Comparison of ENCODE assay signal across 9 mouse cellular contexts in genomic region chr3:37398661-37399395, GRCm38 (mm10). TPM values are rescaled to one million over a fixed set of nuclear protein-coding genes. Genes with fewer than 3 reads are reported as not detected.
A peak's percentile ranks its signal among the peaks of the same experiment; 100 is the strongest.
DNase-seq lines count a peak whose midpoint lies in the region; ATAC-seq lines count a peak whose summit lies in the region.
"Had no signal": no experiment of that assay in that cellular context is flagged by ENCODE, and none has a peak within 500 bp of the region (broad histone marks: within the 10 kb centered on the region; RNA-seq: fewer than 3 reads in every experiment).

No protein-coding gene starts in this region.

- H3K27ac ChIP-seq in hindbrain, embryonic 14.5 days: no peak overlapping the region
- H3K27ac ChIP-seq in hindbrain, embryonic 12.5 days: no peak overlapping the region
- no peak overlapping the region for H3K27ac ChIP-seq in kidney, embryonic 15.5 days
- H3K27ac ChIP-seq: limb, embryonic 12.5 days had no signal

- H3K9me3 ChIP-seq in hindbrain, embryonic 14.5 days (ENCODE audit: control insufficient read depth, low read length): no peaks in the 10 kb centered on the region
- H3K9me3 ChIP-seq in hindbrain, embryonic 12.5 days (replicated peaks): no peaks in the 10 kb centered on the region
- H3K9me3 ChIP-seq in kidney, embryonic 15.5 days (replicated peaks): no peaks in the 10 kb centered on the region
- H3K9me3 ChIP-seq: limb, embryonic 12.5 days had no signal

- peak; percentile 43; the same call in 1 of the 2 replicates for ATAC-seq in hindbrain, embryonic 14.5 days (ENCODE audit: low FRiP score)
- ATAC-seq in hindbrain, embryonic 12.5 days (ENCODE audit: low FRiP score): no peak
- peak; percentile 98 for ATAC-seq in megakaryocyte progenitor cell, adult 5-6 weeks (replicated peaks; ENCODE audit: poor library complexity)
- no peak for ATAC-seq in kidney, embryonic 15.5 days (replicated peaks; ENCODE audit: low FRiP score)

- no peaks in the 10 kb centered on the region for H3K36me3 ChIP-seq in hindbrain, embryonic 14.5 days (replicated peaks; ENCODE audit: control insufficient read depth, insufficient read depth)
- H3K36me3 ChIP-seq in hindbrain, embryonic 12.5 days: no peaks in the 10 kb centered on the region
- no peaks in the 10 kb centered on the region for H3K36me3 ChIP-seq in kidney, embryonic 15.5 days
- H3K36me3 ChIP-seq: limb, embryonic 12.5 days had no signal

- WGBS in hindbrain, embryonic 14.5 days: 85% methylated on average over 7 of the region's 7 CpGs
- 83% methylated on average over 7 of the region's 7 CpGs for WGBS in hindbrain, embryonic 12.5 days
- WGBS in kidney, embryonic 15.5 days: 74% methylated on average over 7 of the region's 7 CpGs

- DNase-seq in hindbrain, embryonic 14.5 days (ENCODE audit: low spot score): peak; percentile 26
- peak; percentile 56 for DNase-seq in brain, adult 2 months (ENCODE audit: low read depth, low spot score)
- DNase-seq in heart, adult 8-10 months (ENCODE audit: low spot score): peak; percentile 83
- DNase-seq in c-Kit-positive CD71-positive TER-119-positive erythroid progenitor cells, embryonic 14.5 days (ENCODE audit: low spot score): no peak
- no peak for DNase-seq in yolk sac, embryonic 10.5 days (ENCODE audit: low spot score)

- no peak overlapping the region for H3K9ac ChIP-seq in hindbrain, embryonic 14.5 days
- no peak overlapping the region for H3K9ac ChIP-seq in hindbrain, embryonic 12.5 days
- no peak overlapping the region for H3K9ac ChIP-seq in kidney, embryonic 15.5 days
- H3K9ac ChIP-seq: limb, embryonic 12.5 days had no signal

- H3K4me3 ChIP-seq in hindbrain, embryonic 14.5 days (replicated peaks; ENCODE audit: low read length): no peak overlapping the region
- no peak overlapping the region for H3K4me3 ChIP-seq in hindbrain, embryonic 12.5 days
- no peak overlapping the region for H3K4me3 ChIP-seq in kidney, embryonic 15.5 days (replicated peaks)
- H3K4me3 ChIP-seq: limb, embryonic 12.5 days had no signal

- no peak overlapping the region for H3K4me2 ChIP-seq in hindbrain, embryonic 14.5 days (replicated peaks)
- H3K4me2 ChIP-seq in hindbrain, embryonic 12.5 days (replicated peaks): no peak overlapping the region
- no peak overlapping the region for H3K4me2 ChIP-seq in kidney, embryonic 15.5 days
- H3K4me2 ChIP-seq: limb, embryonic 12.5 days had no signal

- no peaks in the 10 kb centered on the region for H3K4me1 ChIP-seq in hindbrain, embryonic 14.5 days (replicated peaks; ENCODE audit: control insufficient read depth, insufficient read depth, low read length)
- H3K4me1 ChIP-seq in hindbrain, embryonic 12.5 days: no peaks in the 10 kb centered on the region
- no peaks in the 10 kb centered on the region for H3K4me1 ChIP-seq in kidney, embryonic 15.5 days

- no peaks in the 10 kb centered on the region for H3K27me3 ChIP-seq in hindbrain, embryonic 14.5 days (ENCODE audit: control insufficient read depth, insufficient read depth, low read length)
- H3K27me3 ChIP-seq in hindbrain, embryonic 12.5 days: no peaks in the 10 kb centered on the region
- H3K27me3 ChIP-seq in kidney, embryonic 15.5 days: no peaks in the 10 kb centered on the region
- H3K27me3 ChIP-seq: limb, embryonic 12.5 days had no signal

RNA-seq across cellular contexts. Expression of gene Spata5, which starts 20.9 kb away (rescaled TPM):
- 33.1 and 35.6 TPM in 2 replicates for polyA plus RNA-seq in hindbrain, embryonic 14.5 days (2014; fragmentation: Nextera tagmentation; extraction: Ambion mirVana)
- 31.0 and 35.3 TPM in 2 replicates for polyA plus RNA-seq in hindbrain, embryonic 12.5 days (2016; fragmentation: Nextera tagmentation; extraction: Ambion mirVana)
- total RNA-seq in heart, adult 8-10 months (2022): 10 to 100 TPM; 12.4 to 15.8 (median 15.4) TPM
- total RNA-seq in megakaryocyte progenitor cell, adult 5-6 weeks (2015): 68.9 and 78.2 TPM in 2 replicates
- 126 and 148 TPM in 2 replicates for total RNA-seq in megakaryocyte progenitor cell, adult 5-6 weeks (2017)
- polyA plus RNA-seq in kidney, embryonic 15.5 days (2015; fragmentation: Nextera tagmentation; extraction: Ambion mirVana): 38.7 and 48.0 TPM in 2 replicates

RNA-seq across cellular contexts. Expression of gene Nudt6, which starts 21.2 kb away (rescaled TPM):
- 6.8 and 8.7 TPM in 2 replicates for polyA plus RNA-seq in hindbrain, embryonic 14.5 days (2014; fragmentation: Nextera tagmentation; extraction: Ambion mirVana)
- 4.2 and 5.1 TPM in 2 replicates for polyA plus RNA-seq in hindbrain, embryonic 12.5 days (2016; fragmentation: Nextera tagmentation; extraction: Ambion mirVana)
- 10 to 100 TPM; 32.4 to 40.0 (median 33.8) TPM for total RNA-seq in heart, adult 8-10 months (2022)
- total RNA-seq in megakaryocyte progenitor cell, adult 5-6 weeks (2015): 14.4 and 18.0 TPM in 2 replicates
- 9.1 and 19.9 TPM in 2 replicates for total RNA-seq in megakaryocyte progenitor cell, adult 5-6 weeks (2017)
- polyA plus RNA-seq in kidney, embryonic 15.5 days (2015; fragmentation: Nextera tagmentation; extraction: Ambion mirVana): 5.2 and 5.6 TPM in 2 replicates

RNA-seq across cellular contexts. Expression of gene Fgf2, which starts 50.7 kb away (rescaled TPM):
- 1.1 and 1.5 TPM in 2 replicates for polyA plus RNA-seq in hindbrain, embryonic 14.5 days (2014; fragmentation: Nextera tagmentation; extraction: Ambion mirVana)
- 0.91 and 1.0 TPM in 2 replicates for polyA plus RNA-seq in hindbrain, embryonic 12.5 days (2016; fragmentation: Nextera tagmentation; extraction: Ambion mirVana)
- total RNA-seq in heart, adult 8-10 months (2022): 10 to 100 TPM in 2 of 4 experiments, 1 to 10 TPM in 2; 9.2 to 15.7 (median 12.1) TPM
- not detected in 2 replicates for total RNA-seq in megakaryocyte progenitor cell, adult 5-6 weeks (2015)
- 0.10 and 0.21 TPM in 2 replicates for total RNA-seq in megakaryocyte progenitor cell, adult 5-6 weeks (2017)
- polyA plus RNA-seq in kidney, embryonic 15.5 days (2015; fragmentation: Nextera tagmentation; extraction: Ambion mirVana): 2.3 and 2.4 TPM in 2 replicates

Comparison
In these comparisons a context has a peak if more than half of its experiments do, and no peak if none do; other contexts are left out.
1. ATAC-seq: peak in hindbrain, embryonic 14.5 days (single experiment) and megakaryocyte progenitor cell, adult 5-6 weeks (single experiment); none in hindbrain, embryonic 12.5 days (single experiment) and kidney, embryonic 15.5 days (single experiment).
2. DNase-seq: peak in hindbrain, embryonic 14.5 days (single experiment), brain, adult 2 months (single experiment) and heart, adult 8-10 months (single experiment); none in c-Kit-positive CD71-positive TER-119-positive erythroid progenitor cells, embryonic 14.5 days (single experiment) and yolk sac, embryonic 10.5 days (single experiment).